Mouse (Mus musculus) liver, embryonic 14.5 days (tissue): ENCODE results near the gene Rangap1.

ENCODE experiments used
- CTCF ChIP-seq: IDR thresholded peaks from 2 replicates; pipeline ENCODE4 v1.5.1; 2016; ENCODE audit warnings: antibody characterized with exemption, low read depth, control low read depth
- EP300 ChIP-seq: IDR thresholded peaks from 2 replicates; pipeline ENCODE4 v1.6.1; 2016; ENCODE audit warnings: antibody characterized with exemption, low read depth

DNA sequence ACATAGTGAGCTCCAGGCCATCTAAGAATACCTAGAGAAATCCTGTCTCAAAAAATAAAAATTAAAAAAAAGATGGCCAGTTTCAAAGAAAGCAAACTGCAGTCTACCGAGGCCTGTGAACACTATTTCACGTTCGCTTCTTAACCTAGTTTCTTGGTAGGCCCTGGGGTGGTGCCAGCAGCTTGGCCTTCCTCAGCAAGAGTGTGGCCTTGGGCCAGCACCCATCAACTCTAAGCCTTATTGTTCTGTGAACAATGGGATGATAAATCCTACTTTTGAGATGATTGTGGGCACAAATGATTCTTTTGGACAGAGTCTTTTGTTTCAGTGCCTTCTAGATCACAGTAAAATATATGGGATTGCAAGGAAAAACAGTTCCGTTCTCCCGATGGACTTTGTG, 13.4 kb upstream of the Rangap1 start:
- TF ChIP-seq CTCF (no peak), EP300 (no peak)
